Mouse (Mus musculus) left cerebral cortex, adult 8-10 months (tissue): ENCODE results near the gene Gm20518. TPM values are rescaled to one million over a fixed set of nuclear protein-coding genes. Genes with fewer than 3 reads are reported as not detected.

ENCODE experiments used
- DNase-seq, 2 experiments: peaks; one replicate each; pipeline ENCODE4 v3.0.0; 2022; ENCODE audit warnings: low spot score in 2 of 2
- total RNA-seq, 4 experiments: library from RNA; stranded (reverse); gene quantifications; 2 replicates each; pipeline ENCODE4 v1.2.4; 2022

Gene Gm20518
- total RNA-seq: 1 to 10 TPM; 1.1 to 1.3 (median 1.1) TPM

DNA sequence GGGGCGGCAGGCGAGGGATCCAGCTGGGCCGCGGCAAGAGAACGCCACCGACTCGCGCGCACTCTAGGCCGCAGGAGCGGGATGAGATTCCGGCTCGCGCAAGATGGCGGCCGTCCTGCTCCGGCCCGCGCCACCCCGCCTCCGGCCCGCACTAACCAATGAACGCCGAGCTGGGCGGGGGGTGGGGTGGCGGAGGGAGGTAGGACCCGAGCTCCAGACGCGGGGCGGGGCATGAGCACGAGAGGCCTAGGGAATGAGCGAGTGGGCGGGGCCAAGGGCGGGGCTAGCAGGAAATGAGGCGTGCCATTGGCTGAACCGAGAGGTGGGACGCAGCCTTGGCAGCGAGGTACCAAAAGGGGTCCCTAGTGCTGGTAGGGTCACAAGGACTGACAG lies at the start of gene Gm20518:
Gene Gm20518, minus strand, starts transcription at position 105 of the 393 bp plus-strand sequence.
- DNase-seq: peak; percentile 98

DNA sequence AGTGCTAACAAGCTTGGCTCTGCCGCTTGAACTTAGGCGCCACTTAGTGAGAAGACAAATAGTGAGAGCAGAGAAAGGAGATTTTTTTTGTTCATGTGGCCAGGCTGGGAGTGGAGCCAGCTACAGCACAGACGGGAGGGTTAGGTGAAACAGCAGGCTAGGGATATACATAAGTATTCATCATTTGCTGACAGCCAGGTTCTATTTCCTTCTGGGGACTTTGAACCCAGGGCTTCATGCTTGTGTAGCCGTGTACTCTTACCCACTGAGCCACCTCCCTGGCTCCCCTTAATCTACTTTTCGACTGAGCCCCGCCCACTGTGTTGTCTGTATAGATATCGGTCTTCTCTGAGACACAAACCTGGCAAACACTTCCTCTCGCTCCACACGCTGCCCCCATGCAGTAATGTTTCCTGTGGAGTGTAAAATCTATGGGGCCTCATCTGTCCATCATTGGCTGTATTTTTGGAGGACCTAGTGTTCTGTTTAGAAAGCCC lies 47.8 kb upstream of the Gm20518 start:
- no peak for DNase-seq

DNA sequence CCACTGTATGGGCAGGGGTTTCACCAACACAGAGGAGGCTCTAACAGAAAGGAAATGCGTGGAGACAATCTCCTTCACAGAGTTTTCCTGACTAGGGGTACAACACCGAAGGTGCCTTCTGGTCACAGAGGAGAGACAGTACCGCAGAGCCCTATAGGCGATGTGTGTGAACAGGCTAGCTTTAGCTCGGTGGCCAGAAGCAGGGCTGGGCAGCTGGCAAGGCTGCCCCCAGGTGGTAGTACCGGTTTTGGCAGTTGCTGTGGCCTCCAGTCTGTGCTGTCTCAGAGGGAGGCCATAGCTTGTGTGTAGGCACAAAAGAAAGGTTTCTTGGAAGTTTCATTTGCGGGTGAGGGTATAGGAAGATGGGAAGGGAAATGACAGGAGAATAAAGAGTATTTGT lies 47.4 kb upstream of the Gm20518 start:
- DNase-seq: no peak

DNA sequence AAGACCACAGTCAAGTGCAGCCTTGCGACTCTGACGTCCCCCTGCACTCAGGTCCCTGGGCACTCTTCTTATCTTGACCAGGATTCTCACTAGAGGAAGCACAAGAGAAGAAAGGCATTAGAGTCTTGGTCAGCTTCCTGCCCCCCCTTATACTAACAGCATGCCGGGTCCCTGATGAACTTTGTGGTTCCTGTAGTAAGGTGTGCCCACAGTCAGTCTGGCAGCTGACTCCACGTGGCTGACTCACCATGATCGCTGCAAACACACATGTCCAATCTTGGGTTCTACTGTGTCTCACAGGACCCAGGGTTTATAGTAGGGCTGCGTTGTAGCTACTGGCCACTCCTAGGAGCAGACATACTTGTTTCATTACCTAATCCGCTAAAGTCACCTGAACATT lies 46.7 kb upstream of the Gm20518 start:
- DNase-seq: no peak

DNA sequence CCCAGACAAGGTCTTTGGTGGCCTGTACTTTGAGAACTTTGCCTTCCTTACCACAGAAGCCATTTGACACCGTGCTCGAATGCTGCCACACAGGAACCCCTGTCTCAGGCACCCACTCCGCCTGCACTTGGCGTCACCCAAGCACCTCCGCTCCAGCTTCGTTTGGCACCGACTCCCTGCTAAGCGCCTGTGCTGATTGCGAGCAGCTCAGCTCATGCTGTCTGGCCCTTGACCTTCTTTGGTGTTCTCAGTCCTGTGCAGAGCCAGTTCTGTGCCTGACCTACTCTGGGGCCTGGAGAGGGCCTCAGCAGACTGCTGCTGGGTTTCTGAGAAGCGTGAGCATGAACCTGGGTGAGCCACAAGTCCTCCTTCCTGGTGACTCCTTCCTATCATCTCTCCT lies 45.3 kb upstream of the Gm20518 start:
- DNase-seq: no peak

DNA sequence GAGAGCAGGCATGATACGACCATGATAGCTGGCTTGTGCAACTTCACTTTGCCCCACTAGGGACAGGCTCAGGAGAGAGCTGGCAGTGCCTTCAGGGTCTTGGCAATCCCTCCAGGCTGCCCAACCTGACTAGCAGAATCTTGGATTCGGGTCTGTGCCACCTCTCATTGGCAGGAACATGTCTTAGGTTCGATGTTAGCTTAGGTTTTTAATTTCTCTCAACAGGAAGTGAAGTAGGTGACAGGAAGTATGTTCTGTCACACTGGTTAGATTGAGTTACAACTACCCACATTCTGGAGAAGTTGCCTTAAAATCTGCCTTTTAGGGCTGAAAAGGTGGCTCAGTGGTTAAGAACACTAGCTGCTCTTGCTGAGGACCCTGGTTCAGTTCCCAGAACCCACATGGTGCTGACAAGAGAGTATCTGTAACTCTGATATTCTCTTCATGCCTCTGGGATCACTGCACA lies 43.0 kb upstream of the Gm20518 start:
- no peak for DNase-seq

DNA sequence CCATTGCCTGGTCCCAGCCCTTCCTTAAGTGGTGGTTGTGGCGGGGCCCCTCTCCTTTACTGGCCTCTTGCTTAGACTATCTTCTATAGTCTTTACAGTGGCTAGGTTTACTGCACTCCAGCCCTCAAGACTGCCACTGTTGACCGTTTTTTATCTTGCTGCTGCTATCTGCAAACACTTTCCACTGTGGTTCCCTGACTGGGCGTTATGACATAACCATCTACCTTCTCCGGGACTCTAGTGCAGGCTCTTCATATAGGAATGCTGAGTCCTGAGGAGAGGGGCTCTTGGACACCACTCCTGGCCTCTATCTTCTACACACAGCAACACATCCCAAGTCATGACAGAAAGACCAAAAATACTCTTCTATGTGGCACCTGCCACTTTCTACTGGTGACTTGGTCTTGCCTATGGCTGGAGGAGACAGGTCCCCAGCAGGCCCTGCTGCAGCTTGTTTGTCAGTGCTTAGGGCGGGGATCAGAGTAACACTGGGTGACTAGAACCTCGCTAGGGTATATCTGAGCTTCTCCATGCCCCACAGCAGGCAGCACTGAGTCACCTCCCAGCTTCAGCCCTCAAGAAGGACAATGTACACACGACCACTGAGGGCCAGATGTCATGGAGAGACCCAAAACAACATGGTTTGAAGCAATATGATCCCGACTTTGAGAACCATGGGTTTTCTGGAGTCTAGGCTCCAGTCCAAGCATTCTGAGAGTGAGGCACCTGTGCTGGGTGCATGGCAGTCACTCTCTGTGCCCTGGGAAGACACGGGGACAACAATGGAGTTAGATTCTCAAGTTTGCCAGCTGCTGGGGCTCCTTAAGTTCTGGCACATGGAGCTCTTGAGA lies 42.3 kb upstream of the Gm20518 start:
- no peak for DNase-seq

DNA sequence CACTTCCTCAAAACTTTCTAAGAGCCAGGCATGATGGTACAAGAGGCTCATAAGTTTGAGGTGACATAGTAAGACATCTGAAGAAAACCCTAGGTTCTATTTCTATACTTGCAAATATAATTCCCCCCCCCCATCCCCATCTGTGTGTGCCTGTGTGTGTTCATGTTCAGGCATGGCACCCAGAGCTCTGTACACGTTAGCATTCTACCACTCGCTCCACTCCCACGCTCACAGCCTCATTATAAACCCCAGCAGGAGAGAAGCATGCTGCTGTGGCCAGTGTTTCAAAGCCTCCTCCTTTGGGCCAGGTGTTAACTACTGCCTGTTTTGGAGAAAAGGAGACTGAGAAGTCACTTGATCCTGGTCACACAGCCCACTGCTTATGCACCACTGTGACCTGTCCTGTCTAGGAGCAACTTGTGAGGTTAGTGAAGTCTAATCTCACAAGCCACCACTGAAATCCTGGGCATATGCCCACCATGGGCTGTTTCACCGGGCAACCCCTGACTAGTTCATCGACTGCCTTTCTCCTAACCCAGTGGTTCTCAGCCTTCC lies 40.5 kb upstream of the Gm20518 start:
- no peak for DNase-seq

DNA sequence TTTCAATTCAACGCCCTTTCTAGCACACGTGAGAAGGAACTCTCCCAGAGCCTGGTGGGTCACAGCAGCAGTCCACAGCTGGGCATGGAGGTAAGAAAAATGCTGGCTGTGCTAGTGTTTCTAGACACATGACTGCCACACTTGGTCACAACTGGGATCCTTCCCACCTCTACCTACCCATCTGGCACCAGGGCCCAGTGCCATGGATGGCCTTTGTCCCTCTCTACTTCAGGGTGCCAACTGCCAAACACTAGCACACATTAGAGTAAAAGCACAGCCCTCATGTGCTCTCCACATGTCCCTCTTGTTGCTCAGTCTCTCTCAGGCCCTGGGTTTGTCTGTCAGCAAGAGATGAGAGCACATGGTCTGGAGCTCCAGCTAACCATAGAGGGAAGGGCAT lies 38.2 kb upstream of the Gm20518 start:
- no peak for DNase-seq

DNA sequence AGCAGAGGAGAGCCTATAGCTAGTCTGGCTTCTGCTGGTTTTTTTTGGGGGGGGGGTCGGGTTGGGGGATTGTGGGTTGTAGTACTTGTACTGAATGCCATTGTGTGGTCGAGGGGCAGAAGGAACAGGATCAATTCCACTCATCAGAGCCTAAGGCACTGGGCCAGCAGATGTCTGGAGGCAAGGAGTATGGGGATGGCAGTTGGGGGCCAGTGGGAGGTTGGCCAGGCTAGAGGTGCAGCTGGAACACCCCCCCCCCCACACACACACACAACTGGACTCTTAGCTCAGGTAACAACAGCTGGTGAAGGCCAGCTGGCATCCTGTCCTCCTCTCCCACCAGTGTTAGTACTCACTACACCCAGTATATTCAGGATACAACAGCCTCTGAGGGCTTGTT lies 37.7 kb upstream of the Gm20518 start:
- no peak for DNase-seq

DNA sequence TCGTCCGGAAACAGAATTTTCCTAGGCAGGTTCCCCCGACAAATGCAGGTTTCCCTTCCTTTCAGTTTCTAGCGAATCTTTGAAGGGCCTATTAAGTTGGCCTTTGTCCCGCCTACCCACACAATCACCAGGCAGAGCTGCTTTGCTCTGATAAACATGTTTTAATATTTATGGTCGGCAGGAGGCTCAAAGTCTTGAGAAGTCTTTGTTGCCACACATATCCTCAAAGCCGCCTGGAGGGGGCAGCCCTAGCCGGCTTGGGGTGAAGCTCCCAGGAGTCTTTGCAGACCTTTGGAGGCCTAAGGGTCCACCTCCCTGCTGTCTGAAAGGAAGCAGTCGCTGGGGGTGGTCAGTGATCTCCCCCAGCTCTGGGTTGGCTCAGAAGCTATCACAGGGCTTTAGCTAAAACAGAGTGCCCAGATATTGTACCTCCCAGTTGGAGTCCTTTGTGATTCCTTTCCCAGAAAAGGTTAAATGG lies 37.2 kb upstream of the Gm20518 start:
- DNase-seq: peak in 1 of 2 experiments; percentile 39

DNA sequence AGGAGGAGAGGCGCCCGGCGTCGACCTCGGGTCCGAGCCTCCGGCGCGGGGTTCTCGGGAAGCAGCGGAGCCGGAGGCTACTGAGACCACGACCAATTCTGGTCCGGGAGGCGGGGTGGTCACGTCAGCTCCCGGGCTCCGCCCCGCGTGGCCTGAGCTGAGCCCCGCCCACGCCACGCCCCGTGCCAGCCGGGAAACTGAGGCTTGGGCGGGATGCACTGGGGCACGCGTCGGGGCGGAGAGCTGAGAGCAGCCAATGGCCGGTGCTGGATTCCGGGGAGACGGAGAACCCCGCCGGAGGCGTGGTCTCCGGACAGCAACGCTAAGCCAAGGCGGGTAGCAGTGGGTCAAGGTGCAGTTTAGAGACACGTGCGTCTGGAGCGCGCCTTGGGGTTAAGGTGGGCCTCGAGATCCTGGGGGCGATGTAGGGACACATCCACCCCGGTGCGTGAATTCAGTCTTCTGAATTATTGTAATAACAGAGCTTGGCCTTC lies 36.7 kb upstream of the Gm20518 start, which contains the start of gene Slc25a1:
Gene Slc25a1, minus strand, starts transcription at position 133 of the 494 bp plus-strand sequence.
- peak; percentile 66 to 89 for DNase-seq

DNA sequence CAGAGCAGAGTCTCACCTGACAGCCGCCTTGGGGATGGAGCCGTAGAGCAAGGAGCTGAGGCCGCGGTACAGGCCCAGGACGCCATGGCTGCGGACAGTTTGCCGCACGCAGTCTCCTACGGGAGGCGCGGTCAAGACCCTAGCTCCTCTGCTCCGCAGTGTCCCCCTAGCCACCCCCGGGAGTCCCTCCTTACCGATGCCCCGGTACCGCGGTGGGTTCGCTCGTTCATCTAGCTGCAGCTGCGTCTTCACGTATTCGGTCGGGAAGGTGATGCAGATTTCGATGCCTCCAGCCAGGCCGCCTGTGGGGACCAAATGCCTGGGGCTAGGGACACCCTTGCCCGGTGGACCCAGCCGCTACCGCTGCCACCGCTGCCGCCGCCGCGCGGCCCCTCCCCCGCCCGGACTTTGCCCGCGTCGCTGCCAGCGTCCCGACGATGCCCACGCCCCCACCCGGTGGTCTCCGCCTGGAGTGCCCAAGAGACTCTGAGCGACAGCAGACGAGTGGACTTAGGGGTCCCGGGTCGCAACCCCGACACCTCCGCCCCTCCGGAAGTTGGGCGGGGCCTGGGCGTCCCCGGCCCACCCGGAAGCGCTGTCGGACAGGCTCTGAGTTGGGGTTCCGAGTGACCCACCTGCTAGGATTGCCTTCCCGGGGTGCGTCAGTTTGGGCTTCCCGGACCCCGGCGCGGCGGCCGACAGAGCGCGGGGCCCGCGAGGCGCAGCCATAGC lies 36.0 kb upstream of the Gm20518 start:
- DNase-seq: no peak

DNA sequence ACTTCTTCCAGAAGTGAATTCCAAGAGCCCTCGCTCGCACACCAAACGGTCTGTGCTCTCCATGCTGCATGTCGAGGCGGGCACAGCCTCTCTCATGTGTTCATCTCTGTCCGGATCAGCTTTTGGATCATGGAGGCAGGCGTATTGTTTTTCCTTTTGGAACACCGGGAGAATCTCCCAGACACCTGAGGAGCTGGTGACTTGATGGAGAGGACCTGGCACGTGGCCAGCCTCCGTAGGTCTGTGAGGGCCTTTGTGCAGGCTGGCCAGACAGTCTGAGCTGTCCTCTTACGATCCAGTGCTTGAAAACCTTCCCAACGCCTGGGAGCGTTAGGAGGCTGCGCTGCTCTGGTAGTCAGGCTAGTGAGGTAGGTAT lies 30.7 kb upstream of the Gm20518 start:
- DNase-seq: no peak

DNA sequence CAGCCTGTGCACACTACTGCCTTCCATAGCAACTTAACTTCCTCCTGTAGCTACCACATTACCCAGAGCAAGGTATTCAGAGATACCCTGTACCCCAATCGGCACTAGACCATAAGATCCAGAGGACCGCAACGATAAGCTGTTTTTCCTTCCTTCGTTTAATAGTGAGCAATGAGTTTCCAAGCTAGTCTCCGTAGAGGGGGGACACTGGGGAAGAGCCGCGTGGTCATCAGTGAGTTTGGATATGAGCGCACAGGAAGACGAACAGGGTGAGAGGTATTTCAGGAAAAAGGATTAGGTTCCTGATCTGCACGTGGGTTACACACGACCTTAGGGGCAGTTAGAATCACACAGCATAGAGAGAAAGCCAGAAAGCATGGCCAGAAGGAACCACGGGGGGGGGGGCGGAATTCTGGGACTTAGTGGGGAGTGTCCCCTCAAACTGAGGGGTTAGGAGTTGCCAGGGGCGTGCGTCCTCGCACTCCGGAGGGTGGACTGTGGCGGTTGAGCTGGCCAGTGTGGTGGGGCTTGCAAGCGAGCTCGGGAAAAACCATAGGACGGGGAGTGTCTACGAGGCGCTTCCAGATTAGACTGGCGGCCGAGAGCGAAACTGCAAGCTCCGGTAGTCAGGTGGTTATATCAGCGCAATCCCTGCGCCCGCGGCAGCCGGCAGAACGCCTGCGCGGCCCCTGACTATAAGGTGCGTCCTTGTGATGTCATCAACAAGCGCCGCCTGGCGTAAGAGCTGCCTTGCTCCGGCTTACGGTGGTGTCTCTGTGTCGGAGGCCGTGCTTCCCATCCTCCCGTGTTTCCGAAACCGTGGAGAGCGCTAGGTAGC lies 30.1 kb upstream of the Gm20518 start:
- DNase-seq: peak; percentile 92 to 96

DNA sequence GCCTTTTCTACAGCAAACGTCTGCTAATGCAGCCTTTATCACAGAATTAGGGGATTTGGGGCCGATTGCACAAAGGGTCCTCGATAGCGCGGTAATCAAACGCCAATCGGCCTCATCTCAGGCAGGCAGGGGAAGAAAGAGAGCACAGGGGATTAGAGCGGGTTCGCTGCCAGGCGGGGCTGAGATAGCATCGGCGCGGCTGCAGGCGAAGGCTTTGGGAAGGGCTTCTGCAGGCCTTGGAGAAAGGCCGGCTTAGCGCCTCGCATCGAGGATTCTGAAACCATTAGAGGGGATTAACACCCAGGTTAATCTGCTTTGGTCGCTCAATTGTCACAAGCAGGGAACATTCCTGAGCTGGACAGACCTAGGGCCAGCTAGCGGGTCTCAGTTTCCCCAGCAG lies 29.1 kb upstream of the Gm20518 start:
- DNase-seq: no peak

DNA sequence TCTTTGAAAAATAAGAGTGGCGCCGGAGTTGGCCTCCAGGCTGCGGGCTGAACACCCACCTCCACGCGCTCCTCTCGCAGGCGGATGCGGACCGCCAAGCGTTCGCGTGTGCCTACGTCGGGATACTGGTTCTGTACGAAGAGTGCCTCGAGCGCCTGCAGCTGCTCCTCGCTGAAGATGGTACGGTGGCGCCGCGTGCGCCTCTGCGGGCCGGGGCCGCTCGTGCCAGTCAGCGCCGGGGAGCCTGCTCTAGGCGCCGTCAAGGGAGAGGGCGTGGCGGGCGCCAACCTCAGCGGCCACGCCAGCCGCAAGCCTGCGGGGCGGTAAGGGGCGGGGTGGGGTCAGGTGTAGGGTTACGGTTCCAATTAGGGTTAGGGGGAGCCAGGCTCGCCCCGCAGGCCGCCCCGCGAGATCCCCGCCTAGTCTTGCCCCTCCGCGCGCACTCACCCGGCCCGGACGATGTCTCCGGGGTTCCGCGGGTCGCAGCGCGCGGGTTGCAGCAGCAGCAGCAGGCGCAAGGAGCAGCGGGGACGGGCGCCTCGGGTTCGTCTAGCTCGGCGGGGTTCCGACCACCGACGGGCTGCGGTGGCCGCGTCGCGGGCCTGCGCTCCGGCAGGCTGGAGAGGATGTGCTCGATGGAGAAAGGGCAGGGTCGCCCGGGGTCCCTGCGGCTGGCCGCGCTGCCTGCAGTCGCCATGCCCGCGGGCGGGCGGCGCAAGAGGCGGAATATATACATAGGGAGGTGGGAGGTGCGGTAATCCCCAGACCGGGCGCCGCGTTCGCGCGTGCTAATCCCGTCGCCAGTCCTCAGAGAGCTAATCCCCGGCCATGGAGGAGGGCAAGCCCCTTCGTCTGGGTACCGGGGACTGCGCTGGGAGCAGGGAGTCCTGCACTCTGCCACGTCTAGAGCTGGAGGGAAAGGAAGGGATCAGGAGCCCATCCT lies 23.1 kb upstream of the Gm20518 start, which contains the start of gene Gsc2:
Gene Gsc2, minus strand, starts transcription at position 753 of the 943 bp plus-strand sequence.
- DNase-seq: no peak

DNA sequence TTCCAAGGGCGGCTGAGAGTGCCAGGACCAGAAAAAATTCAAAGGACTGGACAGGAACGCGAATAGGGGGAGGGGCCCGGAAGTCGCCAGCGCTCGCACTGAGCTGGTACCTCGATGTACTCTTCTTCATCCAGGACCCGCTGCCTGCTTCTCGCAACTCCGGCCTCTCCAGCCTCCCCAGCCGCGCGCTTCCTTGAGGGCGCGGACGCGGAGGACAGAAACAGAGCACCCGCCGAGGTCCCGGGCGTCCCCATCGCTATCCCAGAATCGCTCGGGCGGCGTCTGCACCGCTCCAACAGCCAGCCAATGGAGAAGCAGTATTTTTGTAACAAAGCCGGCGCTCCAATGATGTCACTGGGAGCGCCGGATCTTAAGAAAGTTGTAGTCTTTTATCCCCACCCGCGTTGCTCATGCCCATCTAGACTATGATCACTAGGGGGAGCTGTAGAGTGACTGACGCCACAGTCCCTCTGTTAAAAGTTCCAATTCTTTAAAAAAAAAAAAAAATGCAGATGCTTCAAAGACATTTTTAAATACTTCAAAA lies 19.7 kb upstream of the Gm20518 start, which contains the start of gene Ess2:
Gene Ess2, minus strand, starts transcription at position 297 of the 544 bp plus-strand sequence.
- DNase-seq: peak; percentile 81 to 92

DNA sequence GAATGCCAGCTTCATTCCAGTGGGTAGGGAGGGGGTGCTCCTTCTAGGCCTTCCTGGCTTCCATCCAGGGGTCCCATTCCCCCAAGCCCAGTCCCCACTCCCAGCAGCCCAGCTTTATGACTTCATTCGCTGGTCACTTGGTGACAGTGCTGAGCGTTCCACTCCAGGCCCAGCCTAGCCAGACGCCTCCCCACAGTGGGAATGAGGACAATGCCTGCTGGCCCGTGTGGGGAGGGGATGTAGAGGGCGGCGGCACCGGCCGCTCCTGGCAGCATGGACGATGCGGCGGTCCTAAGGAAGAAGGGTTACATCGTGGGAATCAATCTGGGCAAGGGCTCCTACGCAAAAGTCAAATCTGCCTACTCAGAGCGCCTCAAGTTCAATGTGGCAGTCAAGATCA lies 7.0 kb upstream of the Gm20518 start, which contains the start of the genes Dgcr2 and Tssk2:
Gene Dgcr2, minus strand, starts transcription at position 101 of the 400 bp plus-strand sequence.
Gene Tssk2, plus strand, starts transcription at position 176 of the 400 bp plus-strand sequence.
- DNase-seq: no peak
